Mouse (Mus musculus): ENCODE results near the gene Ltbp1.

The Ltbp1 gene

DNA sequence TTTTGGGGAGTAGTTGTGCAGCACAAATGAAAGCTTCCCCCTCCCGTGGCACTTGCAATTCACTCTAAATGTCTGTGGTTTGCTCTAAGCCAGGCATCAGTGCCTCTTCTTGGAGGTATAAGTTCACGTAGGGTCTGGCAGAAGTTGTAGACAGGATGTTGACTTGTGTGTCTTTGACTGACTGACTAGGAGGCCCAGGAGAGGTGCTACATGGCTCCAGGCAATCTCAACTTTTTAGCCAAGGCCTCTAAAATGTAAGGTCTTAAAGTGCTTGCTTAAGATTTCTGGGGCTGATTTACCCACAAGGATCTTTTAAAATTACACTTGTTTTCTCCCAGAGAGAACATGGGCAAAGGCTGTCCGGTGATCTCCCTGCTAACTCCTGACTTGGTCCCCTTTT lies 169.1 kb downstream of the Ltbp1 start:
- peak; percentile 8 for DNase-seq (ENCODE audit: low spot score)

DNA sequence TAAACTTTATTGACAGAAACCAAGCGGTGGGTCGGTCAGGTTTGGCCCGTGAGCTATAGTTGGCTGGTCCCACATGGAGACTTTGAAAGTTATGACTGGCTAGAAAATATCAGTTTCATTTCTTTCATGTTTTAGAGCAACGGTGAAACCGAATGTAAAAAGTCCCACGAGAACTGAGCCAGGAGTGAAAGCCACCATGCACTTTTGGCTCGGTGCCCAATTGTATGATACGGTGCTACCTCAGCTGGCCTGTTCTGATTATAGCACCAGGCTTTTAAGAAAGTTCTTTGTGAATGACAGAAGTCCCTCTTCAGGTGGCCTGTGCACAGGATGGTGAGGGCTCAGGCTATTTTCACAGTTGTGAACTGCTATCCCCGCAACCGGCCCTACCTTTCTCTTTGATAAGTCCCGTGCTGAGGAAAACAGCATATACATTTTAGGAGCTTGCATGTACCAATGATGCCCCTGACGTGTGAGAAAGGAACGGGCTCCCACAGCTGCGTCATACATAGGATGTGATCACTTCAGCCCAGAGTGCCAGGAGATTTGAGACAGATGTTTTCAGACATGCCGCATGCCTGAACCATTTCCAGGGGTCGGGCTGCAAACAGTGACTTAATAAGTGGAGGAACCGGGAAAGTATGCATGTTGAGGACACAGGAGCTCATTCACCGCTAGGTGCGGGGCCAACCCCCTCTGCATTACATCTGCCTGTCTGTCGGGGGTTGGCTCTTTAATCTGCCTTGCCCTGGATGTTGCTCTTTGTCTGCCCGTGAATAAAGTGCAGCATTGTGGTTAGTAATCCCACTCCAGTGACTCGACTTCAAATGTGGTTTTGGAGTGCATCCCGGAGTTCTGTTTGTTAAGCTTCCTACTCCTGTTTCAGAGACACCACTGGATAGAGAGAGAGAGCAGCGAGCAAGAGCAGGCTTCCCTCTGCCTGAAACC lies 172.8 kb downstream of the Ltbp1 start:
- DNase-seq (ENCODE audit: low spot score) = peak; percentile 52

DNA sequence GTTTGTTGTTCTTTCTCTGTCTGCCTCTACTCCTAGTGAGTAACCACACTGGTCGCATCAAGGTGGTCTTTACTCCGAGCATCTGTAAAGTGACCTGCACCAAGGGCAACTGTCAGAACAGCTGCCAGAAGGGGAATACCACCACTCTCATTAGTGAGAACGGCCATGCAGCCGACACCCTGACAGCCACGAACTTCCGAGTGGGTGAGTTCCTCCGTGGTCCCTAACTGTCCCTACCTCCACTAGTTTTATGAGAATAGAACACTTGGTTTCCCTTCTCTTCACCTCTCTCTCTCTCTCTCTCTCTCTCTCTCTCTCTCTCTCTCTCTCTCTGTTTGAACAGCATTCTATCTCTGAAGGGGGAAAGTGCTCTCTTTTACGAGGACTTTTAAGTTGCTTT lies 173.6 kb downstream of the Ltbp1 start:
- DNase-seq (ENCODE audit: low spot score) = no peak

DNA sequence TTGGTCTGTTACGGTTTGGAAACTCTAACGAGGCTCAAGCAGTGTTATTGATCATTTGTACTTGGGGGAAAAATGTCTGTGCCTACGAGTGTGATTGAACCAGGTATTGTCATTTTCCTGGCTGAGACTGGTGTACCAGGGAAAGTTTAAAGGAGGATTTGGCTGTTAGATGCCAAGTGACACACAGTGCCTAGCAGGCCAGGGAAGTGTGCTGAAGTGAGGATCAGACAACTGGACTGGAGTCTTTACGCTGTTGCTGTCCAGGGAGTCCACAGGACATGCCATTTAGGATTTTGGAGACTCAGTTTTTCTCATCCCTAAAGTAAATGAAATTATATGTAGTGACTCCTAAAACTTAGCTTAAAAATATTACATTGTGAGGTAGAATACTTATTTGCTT lies 174.9 kb downstream of the Ltbp1 start:
- no peak for DNase-seq (ENCODE audit: low spot score)

DNA sequence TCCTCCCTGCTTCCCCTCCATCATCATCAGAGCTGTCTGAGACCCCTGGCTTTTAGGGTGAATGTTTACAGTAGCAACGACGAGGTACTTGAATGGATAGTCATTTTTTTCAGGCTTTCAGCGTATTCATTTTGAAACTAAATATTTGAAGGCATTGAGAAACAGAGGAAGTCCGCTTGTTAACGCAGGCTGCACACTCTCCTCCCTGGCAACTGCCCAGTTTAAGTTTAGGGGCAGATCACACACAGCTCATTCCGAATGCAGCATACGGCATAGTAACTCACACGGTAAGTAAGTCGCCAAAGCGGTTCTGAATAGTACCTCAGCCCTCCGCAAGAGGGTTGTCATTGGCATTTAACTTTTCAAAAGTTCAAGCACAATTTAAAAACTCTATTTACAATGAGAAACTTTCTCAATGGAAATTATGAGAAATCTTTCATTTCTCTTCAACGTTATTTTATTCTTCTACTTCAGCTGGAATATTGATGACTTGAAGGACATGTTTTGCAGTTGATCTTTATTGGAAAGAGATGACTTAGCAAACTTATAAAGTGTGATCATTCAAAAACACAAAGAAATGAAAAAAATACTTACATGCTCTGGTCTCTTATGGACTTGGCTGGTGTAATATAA lies 175.7 kb downstream of the Ltbp1 start:
- no peak for DNase-seq (ENCODE audit: low spot score)

DNA sequence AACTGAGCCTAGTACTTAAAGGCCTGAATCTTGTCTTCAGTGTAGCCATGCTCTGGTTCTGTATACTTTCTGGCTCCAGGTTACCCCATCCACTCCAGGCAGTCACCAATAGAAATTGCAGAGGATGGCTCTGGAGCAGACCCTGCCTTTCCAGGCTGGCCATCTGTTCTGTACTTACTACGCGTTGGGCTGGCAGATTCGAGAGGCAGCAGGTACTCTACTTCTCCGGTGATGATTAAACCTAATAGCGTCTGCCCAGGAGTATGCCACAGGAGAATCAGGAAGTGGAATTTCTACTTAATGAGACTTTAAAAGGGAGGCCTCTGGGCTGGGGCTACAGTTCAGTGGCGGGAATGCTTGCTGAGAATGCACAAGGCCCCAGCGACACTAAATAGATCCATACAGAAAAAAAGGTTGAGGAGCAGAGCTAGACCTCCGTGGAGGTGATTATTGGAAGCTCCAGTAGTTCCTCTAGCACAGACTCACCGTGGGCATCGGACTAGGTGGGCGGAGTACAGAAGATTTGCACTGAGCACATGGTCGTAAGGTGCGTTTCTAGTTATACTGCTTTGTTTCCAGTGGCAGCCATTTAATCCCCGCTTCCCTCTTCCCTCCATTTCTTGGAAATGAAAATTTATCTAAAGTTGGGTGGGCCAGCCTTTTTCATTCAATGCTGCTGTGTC lies 177.1 kb downstream of the Ltbp1 start:
- no peak for DNase-seq (ENCODE audit: low spot score)

DNA sequence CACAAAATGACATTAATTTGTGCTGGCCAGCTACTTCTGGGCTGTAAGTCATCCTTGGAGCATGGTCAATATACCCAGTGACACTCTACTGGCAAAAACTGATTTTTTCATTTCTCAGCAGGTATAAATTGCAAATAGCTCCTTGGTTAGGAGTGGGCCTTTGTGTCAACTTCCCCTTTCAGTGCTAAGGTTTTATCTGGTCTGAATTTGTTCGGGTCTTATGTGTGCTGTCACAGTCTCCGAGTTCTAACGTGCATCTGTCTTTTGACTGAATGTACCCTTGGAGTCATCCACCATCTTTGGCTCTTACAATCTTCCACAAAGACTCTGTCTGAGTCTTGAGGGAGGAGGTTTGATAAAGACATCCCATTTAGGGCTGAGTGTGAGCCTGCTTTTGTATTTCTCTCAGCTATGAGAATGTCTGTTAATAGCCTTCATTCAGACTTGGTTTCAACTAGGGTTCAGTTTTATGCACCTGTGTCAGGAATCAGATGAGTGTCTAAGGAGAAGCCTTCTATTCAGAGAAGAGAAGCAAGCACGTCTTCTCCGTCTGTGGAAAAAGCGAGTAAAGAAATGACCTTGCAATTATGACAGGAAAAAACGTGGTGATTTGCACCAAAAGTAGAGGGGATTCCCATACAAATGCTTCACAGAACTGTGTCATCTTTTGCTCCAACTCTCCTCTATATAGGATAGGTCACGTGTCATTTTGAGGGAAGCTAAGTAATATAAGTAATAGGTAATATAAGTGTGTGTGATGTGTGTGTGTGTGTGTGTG lies 181.6 kb downstream of the Ltbp1 start:
- DNase-seq (ENCODE audit: low spot score) = no peak

DNA sequence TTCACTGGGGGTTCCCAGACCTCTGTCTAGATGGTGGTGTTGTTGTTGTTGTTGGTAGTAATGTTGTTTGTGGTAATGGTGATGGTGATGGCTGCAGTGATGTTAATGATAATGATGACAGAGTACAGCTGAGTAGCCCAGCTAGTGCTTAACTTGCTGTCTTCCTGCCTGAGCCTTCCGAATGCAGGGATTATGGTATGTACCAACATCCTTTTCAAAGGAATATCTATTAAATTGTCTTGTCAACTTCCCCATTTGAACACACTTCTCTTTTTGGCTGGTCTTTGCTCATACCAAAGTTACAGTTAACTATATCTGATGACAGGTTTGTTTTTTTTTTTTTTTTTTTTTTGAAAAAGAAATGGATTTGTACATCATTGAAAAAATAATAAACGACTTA lies 191.6 kb downstream of the Ltbp1 start:
- DNase-seq (ENCODE audit: low spot score) = no peak

DNA sequence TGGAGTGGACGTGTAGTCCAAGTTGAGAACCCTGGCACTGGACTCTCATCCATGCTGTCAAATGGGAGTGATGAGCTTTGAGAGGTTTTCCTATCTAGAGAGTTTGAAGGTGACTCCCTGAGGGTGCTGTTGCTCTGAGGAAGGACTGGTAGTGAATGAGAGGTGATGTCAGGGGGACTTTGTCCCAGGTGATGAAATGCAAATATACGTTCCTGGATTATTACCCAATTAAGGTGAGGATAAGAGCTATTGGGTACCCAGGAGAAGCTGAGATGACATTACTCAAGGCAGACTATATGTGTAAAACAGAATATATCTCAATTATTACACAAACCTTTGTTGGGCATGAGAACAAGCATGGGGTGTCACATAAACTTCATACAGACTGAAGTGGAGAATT lies 193.4 kb downstream of the Ltbp1 start:
- no peak for DNase-seq (ENCODE audit: low spot score)

DNA sequence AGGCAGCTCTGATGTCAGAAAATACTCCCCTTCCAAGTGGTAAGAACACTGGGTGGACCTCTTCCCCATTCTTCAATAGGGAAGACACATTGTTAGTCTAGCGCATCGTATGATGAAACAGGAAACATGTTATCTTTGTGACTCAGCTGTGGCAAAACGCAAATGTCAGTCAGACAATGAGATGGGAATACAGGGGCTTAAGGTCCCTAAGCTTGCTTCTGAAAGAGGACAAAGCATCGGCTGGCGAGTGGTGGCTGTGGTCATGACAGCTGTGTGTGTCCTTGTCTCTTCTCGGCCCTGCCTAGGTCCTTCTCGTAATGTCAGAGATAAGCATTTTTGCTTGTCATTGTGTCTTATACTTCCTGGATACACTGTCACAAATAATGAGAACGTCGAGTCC lies 194.3 kb downstream of the Ltbp1 start:
- DNase-seq (ENCODE audit: low spot score) = no peak

DNA sequence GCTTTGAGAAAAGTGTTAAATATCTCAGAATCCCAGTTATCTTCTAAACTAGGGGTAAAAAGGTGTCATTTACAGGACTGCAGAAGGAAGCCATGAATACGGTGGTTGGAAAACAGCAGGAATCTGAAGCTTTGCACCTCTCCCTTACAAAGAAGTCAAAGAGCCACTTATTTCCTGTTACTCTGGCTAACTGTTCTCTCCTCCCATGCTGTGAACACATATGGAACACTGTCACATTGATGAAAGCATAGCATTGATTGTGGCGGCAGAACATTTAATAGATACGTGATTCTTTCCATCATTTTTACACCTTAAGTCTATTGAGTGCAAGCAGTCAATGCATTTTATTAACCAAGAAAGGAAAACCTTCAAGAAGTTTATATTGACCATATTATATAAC lies 196.9 kb downstream of the Ltbp1 start:
- no peak for DNase-seq (ENCODE audit: low spot score)

DNA sequence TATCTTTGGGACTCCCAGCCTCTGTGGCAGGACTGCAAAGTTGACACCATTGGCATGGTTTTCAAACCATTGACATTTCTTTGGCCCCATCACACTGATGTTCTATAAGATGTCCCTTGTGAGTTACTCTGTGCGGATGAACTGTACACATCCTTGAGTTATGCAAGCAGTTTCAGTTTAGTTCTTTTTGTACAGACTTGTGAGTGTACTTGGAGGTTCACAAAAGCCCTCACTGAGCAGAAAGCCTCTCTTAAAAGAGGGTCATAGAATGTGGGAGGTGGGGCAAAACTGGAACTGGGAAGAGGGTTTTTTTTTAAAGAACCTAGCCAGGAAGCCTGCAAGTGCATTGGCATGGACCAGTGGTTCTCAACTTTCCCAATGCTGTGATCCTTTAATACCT lies 198.7 kb downstream of the Ltbp1 start:
- peak; percentile 37 for DNase-seq (ENCODE audit: low spot score)

DNA sequence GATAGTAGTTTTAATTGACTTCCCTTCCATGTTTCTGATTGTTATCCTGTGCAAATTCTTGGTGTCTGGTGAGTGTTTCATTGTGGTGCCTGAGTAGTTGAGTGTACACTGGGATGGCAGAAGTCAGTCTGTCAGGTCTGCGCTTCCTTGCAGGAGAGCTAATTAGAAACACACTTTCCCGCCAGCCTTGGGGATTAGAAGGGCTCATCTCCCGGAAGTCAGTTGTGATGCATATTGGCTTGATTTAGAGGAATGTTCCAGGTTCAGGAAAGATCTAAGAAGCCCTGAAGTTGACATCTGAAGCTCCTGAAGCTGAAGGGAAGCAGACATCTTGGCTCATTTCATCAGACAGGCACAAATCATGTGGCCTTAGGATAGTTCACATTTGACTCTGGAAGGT lies 200.9 kb downstream of the Ltbp1 start:
- no peak for DNase-seq (ENCODE audit: low spot score)

DNA sequence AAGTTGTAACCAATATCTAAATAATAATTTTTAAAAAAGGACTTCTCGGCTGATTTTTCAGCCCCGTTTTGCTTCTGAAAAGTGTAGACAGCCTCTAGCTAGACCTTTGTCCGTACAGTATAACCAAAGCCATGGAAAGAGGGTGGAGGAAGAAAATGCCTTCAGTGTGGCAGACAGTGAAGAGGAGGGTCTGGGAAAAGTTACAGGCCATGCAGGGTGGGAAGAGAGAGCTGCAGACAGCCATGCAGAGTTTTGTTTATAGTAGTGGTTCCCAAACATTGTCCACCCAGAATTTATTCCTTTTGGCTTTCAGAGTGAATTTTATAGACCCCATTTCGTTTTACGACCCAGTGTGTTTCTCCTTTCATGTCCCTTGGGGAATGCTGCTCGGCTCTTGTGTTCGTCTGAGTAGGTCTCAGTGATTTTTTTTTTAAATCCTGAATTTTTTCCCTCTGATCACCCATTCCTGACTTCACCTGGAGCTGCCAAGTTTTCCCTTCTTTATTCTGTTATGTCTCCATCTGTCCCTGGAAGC lies 202.9 kb downstream of the Ltbp1 start:
- no peak for DNase-seq (ENCODE audit: low spot score)

DNA sequence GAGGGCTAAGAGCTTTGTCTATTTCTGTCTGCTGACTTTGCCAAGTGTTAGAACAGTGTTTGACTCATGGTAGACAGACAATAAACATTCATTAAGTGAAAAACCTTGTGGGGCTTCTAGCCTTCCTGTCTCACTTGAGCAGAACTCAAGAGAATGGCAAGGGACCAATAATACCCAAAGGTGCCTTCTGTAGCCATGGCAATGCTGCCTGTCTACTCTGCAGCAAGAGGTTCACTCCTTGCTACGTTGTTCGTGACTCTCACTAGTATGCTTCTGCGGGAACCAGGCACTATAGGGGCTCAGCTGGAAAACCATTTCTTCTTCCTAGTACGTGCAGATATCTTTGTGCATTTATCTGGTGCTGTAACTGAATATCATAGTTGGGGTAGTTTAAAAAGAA lies 205.2 kb downstream of the Ltbp1 start:
- peak; percentile 6 for DNase-seq (ENCODE audit: low spot score)

DNA sequence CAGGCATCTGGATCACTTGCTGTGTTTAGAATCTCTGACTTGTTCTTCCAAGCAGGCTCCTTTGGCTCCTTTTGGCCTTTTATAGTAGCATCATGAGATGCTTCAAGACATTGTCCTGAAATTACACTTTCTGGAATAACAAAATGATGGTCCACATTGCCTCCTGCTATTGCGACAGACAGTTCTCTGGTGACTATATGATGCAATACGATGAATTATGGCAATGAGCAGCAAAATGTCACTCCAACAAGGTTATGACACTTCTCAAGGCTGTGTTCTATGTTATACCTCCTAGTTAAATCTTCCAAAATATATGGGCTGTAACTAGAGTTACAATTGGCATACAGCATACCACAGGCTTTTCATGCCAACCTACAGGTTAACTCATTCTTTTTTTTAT lies 211.0 kb downstream of the Ltbp1 start:
- peak; percentile 42 for DNase-seq (ENCODE audit: low spot score)

DNA sequence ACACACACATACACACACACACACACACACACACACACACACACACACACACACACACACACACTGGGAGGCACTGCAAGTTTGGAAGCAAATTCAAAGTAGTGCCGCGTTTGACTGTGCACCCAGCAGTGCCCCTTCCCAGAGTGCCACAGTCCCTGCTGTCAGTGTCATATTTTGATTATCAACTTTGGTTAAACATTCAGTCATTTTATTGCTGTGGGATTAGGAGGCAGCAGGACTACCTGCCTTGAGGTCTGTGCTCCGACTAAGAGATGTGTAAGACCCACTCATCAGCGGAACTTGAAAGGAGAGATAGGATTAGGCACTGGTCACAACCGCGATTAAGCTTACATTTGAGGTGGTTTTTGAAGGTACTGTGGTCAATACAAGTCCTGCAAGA lies 213.3 kb downstream of the Ltbp1 start:
- DNase-seq (ENCODE audit: low spot score) = no peak

DNA sequence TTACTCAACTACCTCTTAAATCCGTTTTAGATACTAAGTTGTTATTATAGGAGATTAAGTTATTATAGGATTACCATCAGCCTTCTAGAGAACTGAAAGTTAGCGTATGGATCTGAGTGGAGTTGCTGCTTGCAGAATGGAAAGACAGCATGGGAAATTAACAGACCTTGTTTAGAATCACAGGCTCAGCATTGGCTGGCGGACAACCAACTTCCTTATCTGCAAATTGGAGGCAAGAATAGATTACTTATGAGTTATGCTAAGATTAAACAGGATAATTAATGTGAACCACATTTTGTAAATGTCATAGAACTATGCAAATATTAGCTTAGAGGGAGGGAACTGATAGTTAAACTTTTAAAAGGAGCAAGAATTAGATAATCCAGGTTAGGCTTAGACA lies 223.0 kb downstream of the Ltbp1 start:
- no peak for DNase-seq (ENCODE audit: low spot score)

DNA sequence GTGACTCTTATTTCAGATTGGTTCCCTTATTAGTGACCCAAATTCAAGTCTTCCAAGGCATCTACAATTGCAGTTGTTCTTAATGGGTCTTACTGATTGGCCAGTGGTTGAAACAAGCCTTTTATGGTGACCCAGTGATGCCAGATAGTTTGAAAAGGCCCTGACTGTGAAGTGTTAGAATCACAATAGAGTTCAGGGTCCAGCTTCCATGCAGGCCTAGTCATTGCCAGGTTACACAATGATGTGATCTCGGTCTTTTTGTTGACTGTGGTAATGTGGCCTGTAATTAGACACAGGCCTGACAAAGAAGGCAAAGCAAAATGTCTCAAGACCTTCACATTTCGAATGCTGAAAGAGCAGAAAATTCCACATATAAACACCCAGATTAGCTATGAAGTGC lies 227.8 kb downstream of the Ltbp1 start:
- DNase-seq (ENCODE audit: low spot score) = no peak

DNA sequence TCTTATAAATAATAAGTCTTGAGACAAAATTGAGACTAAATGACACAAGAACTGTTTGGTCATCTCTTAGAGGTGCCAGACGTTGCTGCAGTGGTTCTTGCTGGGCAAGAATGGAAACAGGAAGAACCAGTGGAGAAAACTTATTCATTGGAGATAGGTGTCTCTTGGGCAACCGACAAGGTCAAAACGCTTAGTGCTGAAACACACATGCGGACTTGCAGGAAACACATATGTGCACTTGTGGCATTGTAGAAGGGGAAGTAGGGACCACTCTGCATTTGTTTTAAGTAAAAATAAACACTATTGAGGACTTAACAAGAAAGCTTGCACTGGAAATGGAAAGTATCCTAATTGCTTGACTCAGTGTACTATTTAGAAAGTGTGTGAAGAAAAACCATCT lies 228.6 kb downstream of the Ltbp1 start:
- no peak for DNase-seq (ENCODE audit: low spot score)

DNA sequence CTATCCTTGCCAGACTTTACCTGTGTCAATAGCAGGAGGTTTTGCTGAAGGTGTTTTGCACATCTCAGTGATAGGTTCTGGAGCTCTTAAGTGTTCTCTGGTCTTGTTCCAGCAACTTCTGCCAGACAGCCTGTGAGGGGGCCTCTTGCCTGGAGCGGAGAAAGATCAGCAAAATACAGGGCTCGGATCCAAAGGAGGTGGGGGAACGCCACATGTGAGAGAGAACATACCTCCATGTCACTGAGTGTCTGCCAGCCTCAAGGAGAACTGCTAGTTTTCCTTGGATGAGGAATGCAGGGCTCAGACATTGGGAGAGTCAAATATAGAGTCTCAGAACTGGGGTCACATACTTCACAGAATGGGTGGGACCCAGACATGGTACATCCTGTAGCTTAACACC lies 230.4 kb downstream of the Ltbp1 start:
- DNase-seq (ENCODE audit: low spot score) = no peak

DNA sequence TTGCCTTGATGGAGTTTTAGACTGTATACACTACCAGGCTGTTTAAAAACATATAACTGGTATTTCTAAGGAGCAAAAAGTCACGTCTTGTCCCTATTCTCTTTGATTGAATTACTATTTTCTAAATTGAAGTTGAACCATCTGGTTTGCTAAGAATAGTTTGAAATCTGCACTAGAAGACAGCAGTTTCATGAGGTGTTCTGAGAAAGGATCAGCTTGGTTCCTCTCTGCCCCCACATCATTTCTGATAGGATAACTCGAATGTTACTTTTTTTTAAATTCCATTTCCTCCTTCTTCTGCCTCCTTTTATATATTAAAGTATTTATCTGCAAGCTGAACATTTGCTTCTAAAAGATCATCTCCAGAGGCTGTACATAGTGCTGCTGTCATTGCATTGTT lies 231.2 kb downstream of the Ltbp1 start:
- DNase-seq (ENCODE audit: low spot score) = no peak

Measured in adipocyte (in vitro differentiated cells).